ENCODE assay signal across 22 mouse cellular contexts in genomic region chr3:126335329-126335728, GRCm38 (mm10). TPM values are rescaled to one million over a fixed set of nuclear protein-coding genes. Genes with fewer than 3 reads are reported as not detected.
DNase-seq lines count a peak whose midpoint lies in the region; ATAC-seq lines count a peak whose summit lies in the region.
"Had no signal": no experiment of that assay in that cellular context is flagged by ENCODE, and none has a peak within 500 bp of the region (broad histone marks: within the 10 kb centered on the region; RNA-seq: fewer than 3 reads in every experiment).

No protein-coding gene starts in this region.

- WGBS in heart, embryonic 12.5 days: 49% methylated on average over 4 of the region's 4 CpGs

- no peak overlapping the region for H3K4me2 ChIP-seq in heart, embryonic 12.5 days
- H3K4me2 ChIP-seq: forebrain, embryonic 13.5 days; heart, embryonic 15.5 days; midbrain, embryonic 12.5 days; neural tube, embryonic 13.5 days had no signal

- no peaks in the 10 kb centered on the region for H3K9me3 ChIP-seq in heart, embryonic 12.5 days (replicated peaks)
- H3K9me3 ChIP-seq: forebrain, embryonic 13.5 days; heart, embryonic 15.5 days; midbrain, embryonic 12.5 days; neural tube, embryonic 13.5 days had no signal

- ATAC-seq in heart, embryonic 12.5 days (ENCODE audit: insufficient number of reproducible peaks, low FRiP score): no peak
- ATAC-seq: activated CD4-positive, CD25-positive, alpha-beta regulatory T cell, adult 4 months; forebrain, embryonic 13.5 days had no signal

- no peak overlapping the region for H3K4me3 ChIP-seq in heart, embryonic 12.5 days
- H3K4me3 ChIP-seq: forebrain, embryonic 13.5 days; heart, adult 2 months; heart, embryonic 15.5 days; midbrain, embryonic 12.5 days; neural tube, embryonic 13.5 days had no signal

- no peak overlapping the region for H3K9ac ChIP-seq in heart, embryonic 12.5 days
- H3K9ac ChIP-seq: forebrain, embryonic 13.5 days; heart, embryonic 15.5 days; liver, embryonic 14.5 days; midbrain, embryonic 12.5 days; neural tube, embryonic 13.5 days had no signal

- H3K4me1 ChIP-seq in heart, embryonic 12.5 days (replicated peaks): no peaks in the 10 kb centered on the region
- H3K4me1 ChIP-seq: forebrain, embryonic 13.5 days; heart, embryonic 15.5 days; midbrain, embryonic 12.5 days; neural tube, embryonic 13.5 days had no signal

- no peaks in the 10 kb centered on the region for H3K27me3 ChIP-seq in heart, embryonic 12.5 days (replicated peaks)
- H3K27me3 ChIP-seq: forebrain, embryonic 13.5 days; heart, embryonic 15.5 days; midbrain, embryonic 12.5 days; neural tube, embryonic 13.5 days had no signal

- peak; percentile 11 to 36 for DNase-seq in cerebellum, postnatal 25 days
- no peak for DNase-seq in cerebellum, adult 9-11 months
- DNase-seq in kidney, postnatal 14 days: peak; percentile 18
- no peak for DNase-seq in kidney, adult 18-20 months
- peak; percentile 22 for DNase-seq in 416B (ENCODE audit: low read depth)
- peak; percentile 35 for DNase-seq in fibroblast of lung, adult 2 months (ENCODE audit: low read depth)
- DNase-seq in embryo, embryonic 9.5 days (ENCODE audit: extremely low spot score): no peak
- DNase-seq: adrenal gland, postnatal 10 days; gastrocnemius, postnatal 25 days; heart, adult 2 months; heart, postnatal 4 days; kidney, adult 11 months; right cerebral cortex, adult 18-20 months had no signal

- H3K27ac ChIP-seq in heart, embryonic 12.5 days (ENCODE audit: poor library complexity, severe bottlenecking): no peak overlapping the region
- H3K27ac ChIP-seq: forebrain, embryonic 13.5 days; heart, adult 2 months; heart, embryonic 15.5 days; liver, embryonic 14.5 days; macrophage; midbrain, embryonic 12.5 days; neural tube, embryonic 13.5 days; stomach, postnatal 0 days had no signal

- no peaks in the 10 kb centered on the region for H3K36me3 ChIP-seq in heart, embryonic 12.5 days
- H3K36me3 ChIP-seq: heart, embryonic 15.5 days; midbrain, embryonic 12.5 days; neural tube, embryonic 13.5 days had no signal

RNA-seq across cellular contexts. Expression of gene Arsj, which starts 28.2 kb away (rescaled TPM):
- polyA plus RNA-seq in heart, embryonic 12.5 days (2016; fragmentation: Nextera tagmentation; extraction: Ambion mirVana): 0.63 and 0.80 TPM in 2 replicates
- polyA plus RNA-seq: activated CD4-positive, CD25-positive, alpha-beta regulatory T cell, adult 4 months; liver, embryonic 14.5 days; macrophage had no signal

Comparison
In these comparisons a context has a peak if more than half of its experiments do, and no peak if none do; other contexts are left out.
1. DNase-seq: peak in cerebellum, postnatal 25 days (2 of 2), kidney, postnatal 14 days (single experiment), 416B (single experiment) and fibroblast of lung, adult 2 months (single experiment); none in cerebellum, adult 9-11 months (single experiment), kidney, adult 18-20 months (single experiment) and embryo, embryonic 9.5 days (single experiment).